Mouse (Mus musculus): ENCODE results near the gene Gm8180.
A peak's percentile ranks its signal among the peaks of the same experiment; 100 is the strongest.
"Not testable (repeated sequence)": the region's sequence is repeated elsewhere in the genome, so short reads cannot be mapped to it uniquely, and the experiment has no call there.

Gene Gm8180

GRCm38 (mm10) chr14:43784645-43785044 is at the start of gene Gm8180:
Gene Gm8180 (minus strand): TSS chr14:43784745.
- DNase-seq (ENCODE audit: low spot score in 2 of 2), result not testable (repeated sequence)

DNA sequence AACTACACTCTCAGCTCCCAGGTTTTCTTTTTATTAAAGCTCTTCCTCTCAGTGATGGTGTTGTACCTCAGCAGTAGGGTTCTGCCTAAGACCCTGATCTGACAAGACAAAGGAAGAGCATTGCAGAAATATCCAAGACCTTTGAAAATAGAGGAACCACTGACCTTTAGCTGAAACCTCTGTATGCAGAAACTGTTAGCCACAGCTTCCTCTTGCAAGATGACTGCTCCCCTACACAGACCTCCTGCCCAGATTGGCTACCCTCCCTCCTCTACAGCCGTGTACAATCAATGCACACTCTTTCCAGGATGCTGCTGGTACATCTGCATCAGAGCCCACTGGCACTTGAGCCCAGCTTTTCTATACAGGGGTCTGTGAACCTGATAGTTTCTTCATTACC is 45.8 kb upstream of the Gm8180 start:
- not testable (repeated sequence) for DNase-seq (ENCODE audit: low spot score in 2 of 2)

GRCm38 (mm10) chr14:43824176-43824575 is 39.6 kb upstream of the Gm8180 start:
- not testable (repeated sequence) for DNase-seq (ENCODE audit: low spot score in 2 of 2)

GRCm38 (mm10) chr14:43821869-43822268 is 37.3 kb upstream of the Gm8180 start:
- not testable (repeated sequence) for DNase-seq (ENCODE audit: low spot score in 2 of 2)

DNA sequence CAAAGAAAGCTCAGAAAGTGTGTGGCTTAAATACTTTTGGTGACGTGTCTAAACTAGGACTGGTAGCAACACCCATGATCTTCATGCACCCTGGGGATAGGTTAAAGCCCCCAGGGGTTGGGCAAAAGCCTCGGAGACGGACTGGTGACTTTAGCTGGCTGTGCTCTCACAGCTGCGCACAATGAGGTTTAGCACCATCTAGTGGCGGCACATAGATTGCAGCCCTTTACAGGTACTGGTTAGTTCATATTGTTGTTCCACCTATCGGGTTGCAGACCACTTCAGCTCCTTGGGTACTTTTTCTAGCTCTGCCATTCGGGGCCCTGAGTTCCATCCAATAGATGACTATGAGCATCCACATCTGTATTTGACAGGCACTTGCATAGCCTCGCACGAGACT is 27.9 kb upstream of the Gm8180 start:
- DNase-seq (ENCODE audit: low spot score in 2 of 2), result peak in 1 of 2 experiments; percentile 24

- not testable (repeated sequence) for DNase-seq (ENCODE audit: low spot score in 2 of 2)
Measured at GRCm38 (mm10) chr14:43808142-43808541, 23.6 kb upstream of the Gm8180 start.

DNA sequence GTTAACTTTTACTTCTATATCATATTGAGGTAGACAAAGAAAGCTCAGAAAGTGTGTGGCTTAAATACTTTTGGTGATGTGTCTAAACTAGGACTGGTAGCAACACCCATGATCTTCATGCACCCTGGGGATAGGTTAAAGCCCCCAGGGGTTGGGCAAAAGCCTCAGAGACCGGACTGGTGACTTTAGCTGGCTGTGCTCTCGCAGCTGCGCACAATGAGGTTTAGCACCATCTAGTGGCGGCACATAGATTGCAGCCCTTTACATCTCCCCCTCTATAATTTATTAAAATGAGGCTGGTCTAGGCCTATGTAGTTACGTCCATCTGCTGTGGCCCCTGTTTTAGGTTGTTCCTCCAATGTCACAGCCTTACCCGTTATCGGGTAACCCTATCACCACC is 19.9 kb upstream of the Gm8180 start:
- not testable (repeated sequence) for DNase-seq (ENCODE audit: low spot score in 2 of 2)

- DNase-seq (ENCODE audit: low spot score in 2 of 2), result not testable (repeated sequence)
Measured at GRCm38 (mm10) chr14:43796905-43797470, 12.4 kb upstream of the Gm8180 start.

GRCm38 (mm10) chr14:43796069-43796904 is 11.7 kb upstream of the Gm8180 start:
- no peak for DNase-seq (ENCODE audit: low spot score in 2 of 2)

- not testable (repeated sequence) for DNase-seq (ENCODE audit: low spot score in 2 of 2)
Measured at GRCm38 (mm10) chr14:43793811-43794210, 9.3 kb upstream of the Gm8180 start.

- not testable (repeated sequence) for DNase-seq (ENCODE audit: low spot score in 2 of 2)
Measured at GRCm38 (mm10) chr14:43747566-43747965, 37.0 kb downstream of the Gm8180 start, which contains the start of gene Gm6526. Gene Gm6526 (plus strand): TSS chr14:43747866.

All from frontal cortex, postnatal 10 days (tissue).